Mouse (Mus musculus): ENCODE measurements around the gene Dnm3. TPM values are rescaled to one million over a fixed set of nuclear protein-coding genes. Genes with fewer than 3 reads are reported as not detected.
A peak's percentile ranks its signal among the peaks of the same experiment; 100 is the strongest.

Dnm3 gene
- polyA plus RNA-seq, 1 experiment from 2014 or later, result 7.5 TPM

DNA sequence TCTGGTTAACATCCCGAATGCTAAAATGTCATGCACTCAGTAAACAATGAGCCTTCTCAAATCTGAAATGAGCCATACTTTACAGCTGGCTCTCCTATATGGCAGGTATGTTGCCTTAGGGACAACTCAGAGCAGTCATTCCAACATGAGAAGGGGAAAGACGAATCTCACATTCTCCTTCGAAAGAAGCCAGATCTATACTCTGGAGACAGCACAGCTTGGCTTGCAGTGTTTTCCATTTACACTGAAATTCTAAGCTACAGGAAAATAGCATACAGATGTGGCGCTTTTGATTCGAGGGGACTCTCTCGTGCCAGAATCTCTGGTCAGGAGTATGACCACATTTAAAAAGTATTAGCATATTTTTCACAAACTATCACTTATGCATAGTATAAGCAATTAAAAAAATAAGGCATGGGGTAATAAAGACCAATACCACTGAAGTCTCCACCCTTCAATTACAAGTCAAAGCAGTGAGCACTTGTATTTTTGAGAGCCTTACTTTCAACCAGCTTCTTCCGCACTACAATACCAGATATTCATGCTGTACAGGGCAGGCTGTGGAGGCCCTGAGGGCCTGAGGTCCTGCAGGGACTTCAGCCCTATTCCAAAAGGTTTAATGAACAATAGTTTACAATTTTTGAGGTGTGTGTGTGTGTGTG, 404.8 kb downstream of the Dnm3 start:
- Histone ChIP-seq H3K4me1 (replicated peaks) (peaks cover 29% of the 10 kb centered on the region), H3K27ac (no peak overlapping the region), H3K27me3 (ENCODE audit: insufficient read depth, poor library complexity, severe bottlenecking) (no peaks in the 10 kb centered on the region), H3K9me3 (no peaks in the 10 kb centered on the region), H3K4me3 (no peak overlapping the region), H3K36me3 (no peaks in the 10 kb centered on the region)
- DNase-seq (ENCODE audit: low spot score), result no peak
- 75% methylated on average over 7 of the region's 7 CpGs for WGBS

GRCm38 (mm10) chr1:162053608-162054007, 424.2 kb downstream of the Dnm3 start:
- DNase-seq (ENCODE audit: low spot score), result no peak
- Histone ChIP-seq H3K4me1 (replicated peaks) (peaks cover 17% of the 10 kb centered on the region), H3K4me3 (no peak overlapping the region), H3K27me3 (ENCODE audit: insufficient read depth, poor library complexity, severe bottlenecking) (no peaks in the 10 kb centered on the region), H3K27ac (peak overlapping the region; percentile 67), H3K9me3 (no peaks in the 10 kb centered on the region), H3K36me3 (no peaks in the 10 kb centered on the region)
- WGBS, result 30% methylated on average over 6 of the region's 6 CpGs

GRCm38 (mm10) chr1:162053186-162053585, 424.6 kb downstream of the Dnm3 start:
- no peak for DNase-seq (ENCODE audit: low spot score)
- no peak overlapping the region for H3K4me3 ChIP-seq
- H3K27ac ChIP-seq, result peak overlapping the region; percentile 67
- no peaks in the 10 kb centered on the region for H3K36me3 ChIP-seq
- 69% methylated on average over 7 of the region's 7 CpGs for WGBS
- no peaks in the 10 kb centered on the region for H3K9me3 ChIP-seq
- peaks cover 17% of the 10 kb centered on the region for H3K4me1 ChIP-seq (replicated peaks)
- no peaks in the 10 kb centered on the region for H3K27me3 ChIP-seq (ENCODE audit: insufficient read depth, poor library complexity, severe bottlenecking)

DNA sequence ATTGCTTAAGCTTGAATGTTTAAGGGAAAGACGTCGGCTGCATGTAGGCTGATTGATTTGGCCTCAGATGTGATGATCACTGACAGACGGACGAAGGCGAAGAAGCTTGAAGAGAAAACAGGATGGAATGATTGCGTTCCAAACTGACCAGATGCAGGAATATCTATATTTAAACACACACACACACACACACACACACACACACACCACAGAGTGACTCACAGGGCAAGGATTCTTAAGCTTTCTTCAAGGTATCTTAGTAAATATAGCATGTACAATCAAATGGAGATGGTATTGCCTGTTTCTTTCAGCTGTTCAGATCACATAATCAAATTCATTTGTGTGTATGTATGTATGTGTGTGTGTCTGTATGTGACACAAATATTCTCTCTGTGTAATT, 425.1 kb downstream of the Dnm3 start:
- Histone ChIP-seq H3K36me3 (no peaks in the 10 kb centered on the region), H3K27me3 (ENCODE audit: insufficient read depth, poor library complexity, severe bottlenecking) (no peaks in the 10 kb centered on the region), H3K27ac (no peak overlapping the region), H3K9me3 (no peaks in the 10 kb centered on the region), H3K4me3 (no peak overlapping the region), H3K4me1 (replicated peaks) (peaks cover 17% of the 10 kb centered on the region)
- DNase-seq (ENCODE audit: low spot score), result no peak
- 89% methylated on average over 6 of the region's 6 CpGs for WGBS

DNA sequence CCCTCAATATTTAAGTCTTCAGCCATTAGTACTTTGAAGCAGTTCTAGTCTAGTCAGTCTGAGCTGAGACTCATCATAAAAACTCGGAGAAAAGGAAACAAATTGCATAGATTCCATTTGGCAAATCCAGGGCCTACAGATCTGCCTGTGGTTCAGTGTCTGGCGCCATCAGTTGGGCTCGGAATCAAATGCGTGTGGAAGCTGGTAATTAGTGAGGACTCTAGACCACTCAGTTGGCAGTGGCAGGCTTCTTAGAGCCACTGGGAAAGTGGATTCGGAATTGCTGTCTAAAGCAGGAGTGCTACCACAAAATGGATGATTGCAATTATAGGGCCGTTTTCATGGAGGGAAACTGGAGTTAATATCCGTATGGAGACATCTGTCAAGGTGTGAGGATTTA, 425.7 kb downstream of the Dnm3 start:
- 83% methylated on average over 7 of the region's 7 CpGs for WGBS
- H3K9me3 ChIP-seq, result no peaks in the 10 kb centered on the region
- no peak overlapping the region for H3K4me3 ChIP-seq
- no peaks in the 10 kb centered on the region for H3K36me3 ChIP-seq
- no peaks in the 10 kb centered on the region for H3K27me3 ChIP-seq (ENCODE audit: insufficient read depth, poor library complexity, severe bottlenecking)
- H3K4me1 ChIP-seq (replicated peaks), result peaks cover 17% of the 10 kb centered on the region
- no peak for DNase-seq (ENCODE audit: low spot score)
- H3K27ac ChIP-seq, result no peak overlapping the region

- H3K36me3 ChIP-seq, result no peaks in the 10 kb centered on the region
- peaks cover 17% of the 10 kb centered on the region for H3K4me1 ChIP-seq (replicated peaks)
- no peak for DNase-seq (ENCODE audit: low spot score)
- 89% methylated on average over 4 of the region's 4 CpGs for WGBS
- no peak overlapping the region for H3K4me3 ChIP-seq
- no peaks in the 10 kb centered on the region for H3K9me3 ChIP-seq
- H3K27ac ChIP-seq, result no peak overlapping the region
- no peaks in the 10 kb centered on the region for H3K27me3 ChIP-seq (ENCODE audit: insufficient read depth, poor library complexity, severe bottlenecking)
These were observed 426.1 kb downstream of the Dnm3 start for GRCm38 (mm10) chr1:162051710-162052109.

DNA sequence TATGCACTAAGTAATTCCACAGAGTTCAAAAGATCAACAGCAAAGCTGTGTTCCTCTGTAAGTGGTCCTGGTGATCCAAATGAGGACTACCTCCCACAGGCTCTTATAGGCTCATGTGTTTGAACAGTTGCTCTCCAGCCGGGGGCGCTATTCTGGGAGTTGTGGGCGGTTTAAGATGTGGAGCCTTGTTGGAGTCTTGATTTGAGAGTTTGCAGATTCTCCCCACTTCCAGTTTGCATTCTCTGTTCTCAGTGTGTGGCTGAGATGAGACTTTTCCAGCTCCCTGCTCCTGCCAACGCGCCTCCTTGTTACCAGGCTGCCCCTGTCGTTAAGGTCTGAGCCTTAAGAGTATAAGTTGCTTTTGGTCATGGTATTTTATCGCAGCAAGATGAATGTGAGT, 430.2 kb downstream of the Dnm3 start:
- Histone ChIP-seq H3K4me3 (no peak overlapping the region), H3K27ac (0 out of 2 replicates have a peak overlapping the region, but pooled peaks have one; percentile 40), H3K4me1 (replicated peaks) (peaks cover 27% of the 10 kb centered on the region), H3K27me3 (ENCODE audit: insufficient read depth, poor library complexity, severe bottlenecking) (no peaks in the 10 kb centered on the region), H3K36me3 (no peaks in the 10 kb centered on the region), H3K9me3 (no peaks in the 10 kb centered on the region)
- DNase-seq (ENCODE audit: low spot score), result no peak
- WGBS, result 80% methylated on average over 7 of the region's 7 CpGs

GRCm38 (mm10) chr1:162043788-162044717, 433.8 kb downstream of the Dnm3 start:
- H3K4me3 ChIP-seq, result no peak overlapping the region
- H3K36me3 ChIP-seq, result no peaks in the 10 kb centered on the region
- no peaks in the 10 kb centered on the region for H3K27me3 ChIP-seq (ENCODE audit: insufficient read depth, poor library complexity, severe bottlenecking)
- peak overlapping the region; percentile 57 for H3K27ac ChIP-seq
- H3K9me3 ChIP-seq, result no peaks in the 10 kb centered on the region
- 66% methylated on average over 8 of the region's 8 CpGs for WGBS
- no peak for DNase-seq (ENCODE audit: low spot score)
- peaks cover 25% of the 10 kb centered on the region for H3K4me1 ChIP-seq (replicated peaks)

DNA sequence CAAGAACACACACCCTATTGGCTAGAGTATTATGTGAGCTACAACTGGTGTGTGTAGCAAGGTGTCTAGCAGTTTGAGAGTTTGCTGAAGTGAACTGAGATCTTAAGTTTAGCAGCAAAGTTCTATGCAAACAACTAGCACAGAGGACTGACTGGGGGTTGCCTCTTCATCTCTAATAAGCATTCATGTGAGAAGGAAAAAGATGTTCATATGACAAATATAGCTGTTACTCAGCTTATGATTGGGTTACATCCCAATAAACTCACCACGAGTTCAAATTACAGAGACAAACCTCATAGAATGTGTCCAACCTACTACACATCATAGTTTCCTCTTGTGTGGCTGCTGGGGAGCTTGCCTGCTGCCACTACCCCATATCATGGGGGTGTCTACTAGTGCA, 434.6 kb downstream of the Dnm3 start:
- Histone ChIP-seq H3K36me3 (no peaks in the 10 kb centered on the region), H3K27ac (peak overlapping the region; percentile 35; the same call in 1 of the 2 replicates), H3K27me3 (ENCODE audit: insufficient read depth, poor library complexity, severe bottlenecking) (no peaks in the 10 kb centered on the region), H3K4me1 (replicated peaks) (peaks cover 31% of the 10 kb centered on the region), H3K9me3 (no peaks in the 10 kb centered on the region), H3K4me3 (no peak overlapping the region)
- 84% methylated on average over 1 of the region's 1 CpGs for WGBS
- no peak for DNase-seq (ENCODE audit: low spot score)

DNA sequence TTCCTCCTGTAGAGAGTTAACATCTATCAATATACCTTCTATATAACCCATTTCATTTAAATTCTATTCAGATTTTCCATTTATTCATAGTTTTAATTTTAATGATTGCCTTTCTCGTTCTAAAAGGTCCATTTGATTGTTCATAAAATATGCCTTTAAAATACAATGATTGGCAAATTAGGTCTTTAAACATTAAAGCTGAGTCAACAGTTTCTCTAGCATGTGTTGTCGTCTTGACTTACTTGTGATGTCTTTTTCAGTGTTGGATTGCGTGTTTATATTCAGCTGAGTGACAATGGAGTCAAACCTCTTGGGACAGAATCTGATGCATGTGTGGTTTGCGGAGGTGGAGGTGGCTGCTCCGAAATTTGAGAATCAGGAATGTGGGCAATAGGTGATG, 435.4 kb downstream of the Dnm3 start:
- H3K4me1 ChIP-seq (replicated peaks), result peaks cover 39% of the 10 kb centered on the region
- DNase-seq (ENCODE audit: low spot score), result no peak
- H3K9me3 ChIP-seq, result no peaks in the 10 kb centered on the region
- H3K4me3 ChIP-seq, result no peak overlapping the region
- H3K27me3 ChIP-seq (ENCODE audit: insufficient read depth, poor library complexity, severe bottlenecking), result no peaks in the 10 kb centered on the region
- H3K36me3 ChIP-seq, result no peaks in the 10 kb centered on the region
- WGBS, result 74% methylated on average over 5 of the region's 5 CpGs
- H3K27ac ChIP-seq, result no peak overlapping the region

DNA sequence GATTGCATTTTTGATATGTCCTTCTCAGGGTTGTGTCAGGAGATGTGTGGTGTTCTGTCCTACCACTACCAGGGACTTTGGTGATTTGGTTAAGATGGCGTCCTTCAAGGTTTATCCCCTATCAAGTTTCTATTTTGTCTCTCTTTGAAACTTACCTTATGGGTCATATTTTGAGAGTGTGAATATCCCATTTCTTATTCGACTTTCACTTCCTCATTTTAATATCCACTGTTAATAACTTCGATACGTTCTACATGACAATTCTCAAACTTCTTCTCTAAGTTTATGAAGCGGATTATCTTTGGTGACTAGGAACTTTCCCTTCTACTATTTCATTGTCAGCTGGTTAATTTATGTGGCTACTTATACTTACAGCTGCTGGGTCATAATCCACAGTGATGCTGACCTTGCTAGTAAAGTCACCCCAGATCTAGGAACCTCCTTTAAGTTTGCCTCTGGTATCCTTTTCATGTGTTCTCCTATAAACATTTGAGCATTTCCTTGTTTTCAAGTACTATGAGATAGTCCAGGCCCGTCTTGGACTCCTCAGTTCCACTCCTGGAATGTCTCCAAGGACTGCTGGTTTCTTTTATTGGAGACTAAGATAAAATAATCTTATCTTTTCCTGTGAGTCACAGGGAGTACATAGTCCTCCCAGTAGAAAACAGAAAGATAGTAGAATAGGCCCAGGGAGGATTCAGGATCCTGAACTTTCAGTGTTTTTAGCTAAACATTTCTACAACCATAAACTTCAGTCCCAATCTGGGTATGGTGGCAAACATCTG, 437.2 kb downstream of the Dnm3 start:
- no peak for DNase-seq (ENCODE audit: low spot score)
- Histone ChIP-seq H3K36me3 (no peaks in the 10 kb centered on the region), H3K9me3 (no peaks in the 10 kb centered on the region), H3K27me3 (ENCODE audit: insufficient read depth, poor library complexity, severe bottlenecking) (no peaks in the 10 kb centered on the region), H3K4me3 (no peak overlapping the region), H3K4me1 (replicated peaks) (peaks cover 54% of the 10 kb centered on the region), H3K27ac (no peak overlapping the region)
- 94% methylated on average over 6 of the region's 6 CpGs for WGBS

GRCm38 (mm10) chr1:162039808-162040207, 438.0 kb downstream of the Dnm3 start:
- DNase-seq (ENCODE audit: low spot score), result no peak
- H3K4me1 ChIP-seq (replicated peaks), result peaks cover 49% of the 10 kb centered on the region
- H3K4me3 ChIP-seq, result no peak overlapping the region
- no peaks in the 10 kb centered on the region for H3K9me3 ChIP-seq
- H3K36me3 ChIP-seq, result no peaks in the 10 kb centered on the region
- no peak overlapping the region for H3K27ac ChIP-seq
- no peaks in the 10 kb centered on the region for H3K27me3 ChIP-seq (ENCODE audit: insufficient read depth, poor library complexity, severe bottlenecking)
- 72% methylated on average over 7 of the region's 7 CpGs for WGBS

Data from hindbrain, embryonic 10.5 days (tissue).